Mouse (Mus musculus): ENCODE results near the gene Agt. TPM values are rescaled to one million over a fixed set of nuclear protein-coding genes. Genes with fewer than 3 reads are reported as not detected.

Agt gene
- total RNA-seq, 1 experiment = not detected

GRCm38 (mm10) chr8:124573552-124574340, 4.2 kb upstream of the Agt start:
- no peaks in the 10 kb centered on the region for H3K9me3 ChIP-seq (ENCODE audit: control insufficient read depth, insufficient read depth, low read depth, low read length)
- H3K36me3 ChIP-seq (ENCODE audit: control insufficient read depth, insufficient read depth, low read length, poor library complexity, severe bottlenecking) = no peaks in the 10 kb centered on the region
- peak; percentile 89 for DNase-seq (ENCODE audit: low read depth, low spot score)
- H3K27ac ChIP-seq (ENCODE audit: insufficient read depth, low read depth, low read length, poor library complexity, severe bottlenecking) = no peak overlapping the region
- H3K4me3 ChIP-seq (ENCODE audit: insufficient read depth in 1 of 2, low read depth in 1 of 2, low read length in 2 of 2, poor library complexity in 1 of 2, severe bottlenecking in 1 of 2) = peak overlapping the region in 1 of 2 experiments; percentile 54; a peak in 2 of 4 replicates
- TF ChIP-seq HCFC1 (IDR thresholded peaks at IDR 0.05; ENCODE audit: borderline replicate concordance, insufficient read depth, low read length) (no peak), ZC3H11A (IDR thresholded peaks at IDR 0.05; ENCODE audit: borderline replicate concordance, low read depth, low read length) (peak; percentile 57; the same call in 1 of the 2 replicates), ZNF384 (IDR thresholded peaks at IDR 0.05; ENCODE audit: low read depth, low read length) (peak; percentile 74), CHD2 (IDR thresholded peaks at IDR 0.05; ENCODE audit: low read depth, low read length) (no peak), MAFK (IDR thresholded peaks at IDR 0.05; ENCODE audit: insufficient read depth, low read depth, low read length) (0 out of 2 replicates have a peak, but pooled peaks have one; percentile 5)
- in situ Hi-C loops (cut with MboI; ENCODE audit: low sequenced_read_pairs in 2 of 2, unreplicated experiment in 2 of 2) = no loop called here
- H3K4me1 ChIP-seq (ENCODE audit: control insufficient read depth in 2 of 2, insufficient read depth in 2 of 2, low read length in 2 of 2, poor library complexity in 1 of 2) = peaks cover 0 to 3% of the 10 kb centered on the region in 2 experiments; a peak in 1 of 4 replicates
- peak overlapping the region; percentile 24; the same call in 1 of the 2 replicates for H3K9ac ChIP-seq (ENCODE audit: insufficient read depth, low read depth, low read length, poor library complexity, severe bottlenecking)

- Histone ChIP-seq H3K9me3 (ENCODE audit: control insufficient read depth, insufficient read depth, low read depth, low read length) (no peaks in the 10 kb centered on the region), H3K27ac (ENCODE audit: insufficient read depth, low read depth, low read length, poor library complexity, severe bottlenecking) (no peak overlapping the region), H3K4me1 (ENCODE audit: control insufficient read depth in 2 of 2, insufficient read depth in 2 of 2, low read length in 2 of 2, poor library complexity in 1 of 2) (peaks cover 0 to 3% of the 10 kb centered on the region in 2 experiments; a peak in 1 of 4 replicates), H3K4me3 (ENCODE audit: insufficient read depth in 1 of 2, low read depth in 1 of 2, low read length in 2 of 2, poor library complexity in 1 of 2, severe bottlenecking in 1 of 2) (no peak overlapping the region), H3K36me3 (ENCODE audit: control insufficient read depth, insufficient read depth, low read length, poor library complexity, severe bottlenecking) (no peaks in the 10 kb centered on the region), H3K9ac (ENCODE audit: insufficient read depth, low read depth, low read length, poor library complexity, severe bottlenecking) (no peak overlapping the region)
- DNase-seq (ENCODE audit: low read depth, low spot score) = no peak
- TF ChIP-seq MAFK (IDR thresholded peaks at IDR 0.05; ENCODE audit: insufficient read depth, low read depth, low read length) (no peak), ZNF384 (IDR thresholded peaks at IDR 0.05; ENCODE audit: low read depth, low read length) (no peak), ZC3H11A (IDR thresholded peaks at IDR 0.05; ENCODE audit: borderline replicate concordance, low read depth, low read length) (no peak), CHD2 (IDR thresholded peaks at IDR 0.05; ENCODE audit: low read depth, low read length) (no peak)
- in situ Hi-C loops (cut with MboI; ENCODE audit: low sequenced_read_pairs in 2 of 2, unreplicated experiment in 2 of 2) = no loop called here
Observed at GRCm38 (mm10) chr8:124572430-124572775, 2.9 kb upstream of the Agt start.

GRCm38 (mm10) chr8:124571732-124572429, 2.4 kb upstream of the Agt start:
- in situ Hi-C loops (cut with MboI; ENCODE audit: low sequenced_read_pairs in 2 of 2, unreplicated experiment in 2 of 2) = no loop called here
- TF ChIP-seq HCFC1 (IDR thresholded peaks at IDR 0.05; ENCODE audit: borderline replicate concordance, insufficient read depth, low read length) (no peak), ZNF384 (IDR thresholded peaks at IDR 0.05; ENCODE audit: low read depth, low read length) (no peak), CHD2 (IDR thresholded peaks at IDR 0.05; ENCODE audit: low read depth, low read length) (no peak), MAFK (IDR thresholded peaks at IDR 0.05; ENCODE audit: insufficient read depth, low read depth, low read length) (no peak), ZC3H11A (IDR thresholded peaks at IDR 0.05; ENCODE audit: borderline replicate concordance, low read depth, low read length) (no peak)
- DNase-seq (ENCODE audit: low read depth, low spot score) = no peak
- H3K27ac ChIP-seq (ENCODE audit: insufficient read depth, low read depth, low read length, poor library complexity, severe bottlenecking) = no peak overlapping the region
- no peak overlapping the region for H3K9ac ChIP-seq (ENCODE audit: insufficient read depth, low read depth, low read length, poor library complexity, severe bottlenecking)
- peaks cover 0 to 3% of the 10 kb centered on the region in 2 experiments; a peak in 1 of 4 replicates for H3K4me1 ChIP-seq (ENCODE audit: control insufficient read depth in 2 of 2, insufficient read depth in 2 of 2, low read length in 2 of 2, poor library complexity in 1 of 2)
- no peaks in the 10 kb centered on the region for H3K36me3 ChIP-seq (ENCODE audit: control insufficient read depth, insufficient read depth, low read length, poor library complexity, severe bottlenecking)
- H3K9me3 ChIP-seq (ENCODE audit: control insufficient read depth, insufficient read depth, low read depth, low read length) = no peaks in the 10 kb centered on the region
- no peak overlapping the region for H3K4me3 ChIP-seq (ENCODE audit: insufficient read depth in 1 of 2, low read depth in 1 of 2, low read length in 2 of 2, poor library complexity in 1 of 2, severe bottlenecking in 1 of 2)

GRCm38 (mm10) chr8:124569100-124569499, 406 bp downstream of the Agt start:
- Histone ChIP-seq H3K4me3 (ENCODE audit: insufficient read depth in 1 of 2, low read depth in 1 of 2, low read length in 2 of 2, poor library complexity in 1 of 2, severe bottlenecking in 1 of 2) (no peak overlapping the region), H3K9ac (ENCODE audit: insufficient read depth, low read depth, low read length, poor library complexity, severe bottlenecking) (no peak overlapping the region), H3K27ac (ENCODE audit: insufficient read depth, low read depth, low read length, poor library complexity, severe bottlenecking) (no peak overlapping the region), H3K9me3 (ENCODE audit: control insufficient read depth, insufficient read depth, low read depth, low read length) (no peaks in the 10 kb centered on the region), H3K4me1 (ENCODE audit: control insufficient read depth in 2 of 2, insufficient read depth in 2 of 2, low read length in 2 of 2, poor library complexity in 1 of 2) (peaks cover 0 to 3% of the 10 kb centered on the region in 2 experiments; a peak in 1 of 4 replicates), H3K36me3 (ENCODE audit: control insufficient read depth, insufficient read depth, low read length, poor library complexity, severe bottlenecking) (no peaks in the 10 kb centered on the region)
- TF ChIP-seq ZNF384 (IDR thresholded peaks at IDR 0.05; ENCODE audit: low read depth, low read length) (no peak), ZC3H11A (IDR thresholded peaks at IDR 0.05; ENCODE audit: borderline replicate concordance, low read depth, low read length) (no peak), HCFC1 (IDR thresholded peaks at IDR 0.05; ENCODE audit: borderline replicate concordance, insufficient read depth, low read length) (no peak)
- in situ Hi-C loops (cut with MboI; ENCODE audit: low sequenced_read_pairs in 2 of 2, unreplicated experiment in 2 of 2) = no loop called here
- no peak for DNase-seq (ENCODE audit: low read depth, low spot score)
